Comparison of ENCODE assay signal across 8 mouse cellular contexts in the genomic region with DNA sequence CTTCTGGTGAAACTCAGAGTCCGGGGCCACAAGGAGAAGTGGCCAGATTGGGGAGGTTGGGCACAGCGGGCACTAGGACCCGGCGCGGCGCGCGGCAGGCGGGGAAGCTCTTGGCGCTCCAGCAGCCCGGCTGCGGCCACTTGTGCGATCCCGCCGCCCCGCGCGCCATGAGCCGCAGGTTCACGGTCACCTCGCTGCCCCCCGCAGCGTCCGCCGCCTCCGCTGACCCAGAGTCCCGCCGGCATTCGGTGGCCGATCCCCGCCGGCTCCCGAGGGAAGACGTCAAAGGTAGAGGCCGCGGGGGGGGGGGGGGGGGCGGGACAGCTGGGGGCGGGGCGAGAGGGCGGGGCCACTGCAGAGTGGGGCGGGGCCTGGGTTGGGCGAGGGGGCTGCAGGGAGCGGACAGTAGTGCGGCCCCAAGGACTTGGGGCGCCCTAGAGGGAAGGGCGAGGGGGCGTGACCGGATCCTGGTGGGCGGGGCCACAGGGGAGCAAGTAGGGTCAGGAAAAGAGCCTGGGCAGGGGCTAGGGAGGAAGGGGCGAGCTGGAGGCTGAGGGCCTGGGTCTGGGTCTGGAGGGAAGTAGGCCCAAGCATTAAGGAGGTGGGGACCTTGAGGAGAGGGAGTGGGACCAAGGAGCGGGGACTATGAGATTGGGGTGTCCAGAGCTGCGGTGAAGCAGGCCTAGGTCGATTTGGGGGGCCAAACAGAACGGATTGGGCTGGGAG. TPM values are rescaled to one million over a fixed set of nuclear protein-coding genes. Genes with fewer than 3 reads are reported as not detected.
DNase-seq lines count a peak whose midpoint lies in the region; ATAC-seq lines count a peak whose summit lies in the region.

TSS of gene Slc12a5 (plus strand) at position 87 of the 726 bp plus-strand sequence.

- no peaks in the 10 kb centered on the region for H3K36me3 ChIP-seq in embryonic facial prominence, embryonic 13.5 days
- H3K36me3 ChIP-seq in hindbrain, embryonic 13.5 days, result no peaks in the 10 kb centered on the region

- H3K4me1 ChIP-seq in embryonic facial prominence, embryonic 13.5 days, result peaks cover 11% of the 10 kb centered on the region
- H3K4me1 ChIP-seq in hindbrain, embryonic 13.5 days (replicated peaks), result peaks cover 51% of the 10 kb centered on the region

- no peak within 1 kb of the TSS for H3K27ac ChIP-seq in embryonic facial prominence, embryonic 13.5 days
- H3K27ac ChIP-seq in hindbrain, embryonic 13.5 days, result peak within 1 kb of the TSS; percentile 70

- H3K4me2 ChIP-seq in embryonic facial prominence, embryonic 13.5 days, result peak within 1 kb of the TSS; percentile 66
- peak within 1 kb of the TSS; percentile 58 for H3K4me2 ChIP-seq in hindbrain, embryonic 13.5 days

- no peaks in the 10 kb centered on the region for H3K9me3 ChIP-seq in embryonic facial prominence, embryonic 13.5 days
- H3K9me3 ChIP-seq in hindbrain, embryonic 13.5 days, result no peaks in the 10 kb centered on the region

- WGBS in embryonic facial prominence, embryonic 13.5 days, result under 1% methylated on average over 39 of the region's 54 CpGs
- 1% methylated on average over 49 of the region's 54 CpGs for WGBS in hindbrain, embryonic 13.5 days

- DNase-seq in heart, adult 18-20 months, result peak; percentile 46 to 57
- no peak for DNase-seq in heart, postnatal 25 days (ENCODE audit: low spot score)
- DNase-seq in adrenal gland, postnatal 14 days, result peak; percentile 86
- DNase-seq in layer of hippocampus, postnatal 36 days, result peak; percentile 51 to 59
- DNase-seq in lung, postnatal 36 days, result peak; percentile 35
- peak; percentile 74 for DNase-seq in right cerebral cortex, postnatal 4 days

- H3K27me3 ChIP-seq in embryonic facial prominence, embryonic 13.5 days, result peaks cover 32% of the 10 kb centered on the region
- H3K27me3 ChIP-seq in hindbrain, embryonic 13.5 days, result peaks cover 17% of the 10 kb centered on the region; the same call in 1 of the 2 replicates

- ATAC-seq in embryonic facial prominence, embryonic 13.5 days (ENCODE audit: insufficient number of reproducible peaks, insufficient read depth, low FRiP score, low TSS enrichment, low read depth), result 0 out of 2 replicates have a peak, but pooled peaks have one; percentile 65
- peak; percentile 25; the same call in 1 of the 2 replicates for ATAC-seq in hindbrain, embryonic 13.5 days (ENCODE audit: low FRiP score)

- H3K9ac ChIP-seq in embryonic facial prominence, embryonic 13.5 days, result peak within 1 kb of the TSS; percentile 64
- peak within 1 kb of the TSS; percentile 75 for H3K9ac ChIP-seq in hindbrain, embryonic 13.5 days

- peak within 1 kb of the TSS; percentile 61 for H3K4me3 ChIP-seq in embryonic facial prominence, embryonic 13.5 days
- H3K4me3 ChIP-seq in hindbrain, embryonic 13.5 days, result peak within 1 kb of the TSS; percentile 55

- intact Hi-C loops in heart, postnatal 25 days (cut with DNase I), result loop anchor here (2.0 to 10.0 kb wide), 4 partner anchors 72 to 404 kb away; partner anchors contain the start of gene Zfp663

RNA-seq across cellular contexts. Expression of gene Slc12a5, which starts in this region (rescaled TPM):
- 1 to 10 TPM; 2.0 to 2.3 TPM for total RNA-seq in heart, adult 18-20 months (2021)
- total RNA-seq in heart, postnatal 25 days (2021), result under 1 TPM; 0.65 to 0.81 TPM
- 8.4 and 8.7 TPM in 2 replicates for total RNA-seq in adrenal gland, postnatal 14 days (2021)
- 1.0 and 2.9 TPM in 2 replicates for polyA plus RNA-seq in embryonic facial prominence, embryonic 13.5 days (2015; fragmentation: Nextera tagmentation; extraction: Ambion mirVana)
- polyA plus RNA-seq in hindbrain, embryonic 13.5 days (2015; fragmentation: Nextera tagmentation; extraction: Ambion mirVana), result 21.4 and 22.1 TPM in 2 replicates
- 100 to 1,000 TPM; 398 to 404 TPM for total RNA-seq in layer of hippocampus, postnatal 36 days (2021)

Comparison
In these comparisons a context has a peak if more than half of its experiments do, and no peak if none do; other contexts are left out.
1. RNA of gene Slc12a5 (total RNA-seq): 398 to 404 TPM in layer of hippocampus, postnatal 36 days; 8.4 to 8.7 TPM in adrenal gland, postnatal 14 days, 2.0 to 2.3 TPM in heart, adult 18-20 months and 0.65 to 0.81 TPM in heart, postnatal 25 days; every median in the first group is over 10 times any median in the second.